Mouse (Mus musculus): ENCODE results near the gene Rbbp8nl. TPM values are rescaled to one million over a fixed set of nuclear protein-coding genes. Genes with fewer than 3 reads are reported as not detected.
"Not testable (repeated sequence)": the region's sequence is repeated elsewhere in the genome, so short reads cannot be mapped to it uniquely, and the experiment has no call there.

The Rbbp8nl gene
- polyA plus RNA-seq, 1 experiment from 2014 or later = 0.68 TPM

DNA sequence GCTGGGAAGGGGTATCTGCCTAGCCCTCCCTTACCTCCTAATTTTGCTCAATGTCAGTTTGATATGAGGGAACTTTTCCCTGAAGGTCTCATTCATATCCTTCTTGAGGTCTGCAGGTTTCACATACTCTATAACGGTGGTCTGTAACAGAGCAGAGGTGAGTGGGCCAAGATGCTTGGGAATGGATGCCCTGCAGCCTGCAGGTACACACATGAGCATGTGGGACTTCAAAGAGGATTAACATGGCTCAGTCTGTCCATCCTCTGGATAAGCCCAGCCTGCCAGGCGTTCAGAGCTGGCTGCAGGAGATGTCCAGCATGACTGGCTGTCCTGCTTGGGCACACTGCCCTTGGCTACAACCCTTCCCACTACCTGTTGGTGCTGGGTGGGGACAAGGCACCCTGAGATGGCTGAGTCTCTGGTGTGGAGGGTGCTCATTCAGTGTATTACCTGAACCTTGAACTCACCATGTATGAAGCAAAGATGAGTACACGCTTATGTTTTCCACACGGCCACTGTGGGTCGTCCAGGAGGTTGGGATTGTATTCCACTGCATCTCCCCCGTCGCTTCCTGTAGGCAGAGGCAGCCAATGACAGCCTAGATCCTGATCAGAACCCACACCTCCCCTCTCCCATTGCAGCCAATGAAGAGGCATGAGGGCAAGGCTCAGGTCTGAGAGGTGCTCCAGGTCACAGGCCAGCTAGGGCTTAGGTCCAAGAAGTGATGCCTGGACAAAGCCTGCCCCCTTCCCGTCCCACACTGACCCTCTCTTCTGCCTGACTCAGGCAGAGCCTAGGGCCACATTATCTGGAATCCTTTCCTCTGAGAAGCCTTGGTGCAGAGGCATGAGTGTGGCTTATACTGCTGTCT, 28.8 kb downstream of the Rbbp8nl start:
- peaks cover 71% of the 10 kb centered on the region for H3K36me3 ChIP-seq
- no peaks in the 10 kb centered on the region for H3K27me3 ChIP-seq (ENCODE audit: insufficient read depth, poor library complexity, severe bottlenecking)
- 0 out of 2 replicates have a peak overlapping the region, but pooled peaks have one; percentile 17 for H3K27ac ChIP-seq
- WGBS = 64% methylated on average over 8 of the region's 8 CpGs
- H3K4me1 ChIP-seq = peaks cover 31% of the 10 kb centered on the region
- H3K9me3 ChIP-seq = no peaks in the 10 kb centered on the region
- no peak overlapping the region for H3K4me3 ChIP-seq
- no peak for DNase-seq (ENCODE audit: low spot score)

DNA sequence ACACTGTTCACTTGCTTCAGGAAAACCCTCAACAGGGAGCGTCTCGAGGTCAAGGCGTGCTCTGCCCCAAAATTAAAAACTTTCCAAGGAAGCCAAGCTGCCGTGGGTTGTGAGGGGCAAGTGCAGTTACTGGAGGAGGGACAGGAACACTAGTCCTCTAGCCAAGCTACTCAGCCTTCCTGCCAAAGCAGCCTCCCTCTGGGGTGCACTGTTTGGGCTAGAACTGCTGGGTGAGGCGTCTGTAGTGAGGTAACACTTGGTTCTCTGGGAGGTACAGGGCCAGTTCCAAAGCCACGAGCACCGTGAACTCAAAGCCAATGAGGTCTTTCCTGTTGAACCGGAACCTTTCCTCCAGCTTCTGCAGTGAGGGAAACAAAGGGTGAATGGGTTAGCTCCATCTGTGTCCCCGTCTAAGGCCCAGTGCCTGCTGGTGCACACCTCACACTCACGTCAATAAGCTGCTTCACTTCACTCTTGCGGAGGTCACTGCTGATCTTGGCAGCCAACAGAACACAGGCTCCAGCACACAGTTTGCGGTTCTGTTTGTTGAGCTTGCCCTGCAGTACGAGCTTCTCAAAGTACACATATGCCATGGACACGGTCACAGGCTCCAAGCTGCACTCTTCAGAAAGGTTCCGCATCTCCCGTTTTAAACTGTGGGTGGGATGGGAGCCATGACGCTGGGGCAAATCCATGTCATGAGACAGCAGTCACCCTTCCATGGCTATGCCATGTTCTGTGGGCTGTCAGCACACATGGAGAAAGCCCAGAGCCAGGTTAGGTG, 29.7 kb downstream of the Rbbp8nl start:
- H3K4me3 ChIP-seq; H3K27ac ChIP-seq; H3K27me3 ChIP-seq (ENCODE audit: insufficient read depth, poor library complexity, severe bottlenecking); DNase-seq (ENCODE audit: low spot score); H3K9me3 ChIP-seq: not testable (repeated sequence)
- H3K36me3 ChIP-seq = peaks cover 67% of the 10 kb centered on the region
- peaks cover 33% of the 10 kb centered on the region for H3K4me1 ChIP-seq
- 77% methylated on average over 17 of the region's 17 CpGs for WGBS

DNA sequence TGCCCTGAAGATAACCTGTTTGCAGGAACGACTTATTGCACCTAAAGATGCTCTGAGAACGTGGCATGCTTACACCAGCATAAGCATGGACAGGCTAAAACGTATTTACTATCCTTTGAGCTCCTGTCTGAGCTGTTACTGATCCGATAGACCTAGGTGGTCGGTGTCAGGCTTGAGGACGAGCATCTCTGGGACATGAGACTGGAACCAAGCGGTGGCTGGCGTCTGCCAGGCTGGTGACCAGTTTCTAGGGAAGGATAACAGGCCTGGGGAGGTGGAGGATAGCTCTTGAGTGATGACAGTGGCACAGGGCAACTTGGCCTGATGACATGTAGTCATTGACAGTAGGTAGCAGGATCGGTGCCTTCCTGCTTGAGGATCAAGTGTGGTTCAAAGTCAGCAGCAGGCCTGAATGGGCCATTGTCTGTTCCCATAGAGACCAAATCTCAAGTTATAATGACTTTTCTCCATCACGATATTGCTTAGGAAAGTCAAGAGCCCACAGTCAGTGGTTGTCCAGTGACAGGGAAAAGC, 30.7 kb downstream of the Rbbp8nl start:
- DNase-seq (ENCODE audit: low spot score); H3K27me3 ChIP-seq (ENCODE audit: insufficient read depth, poor library complexity, severe bottlenecking); H3K4me3 ChIP-seq; H3K27ac ChIP-seq; H3K9me3 ChIP-seq: not testable (repeated sequence)
- H3K4me1 ChIP-seq = peaks cover 33% of the 10 kb centered on the region
- peaks cover 59% of the 10 kb centered on the region for H3K36me3 ChIP-seq
- 74% methylated on average over 10 of the region's 10 CpGs for WGBS

DNA sequence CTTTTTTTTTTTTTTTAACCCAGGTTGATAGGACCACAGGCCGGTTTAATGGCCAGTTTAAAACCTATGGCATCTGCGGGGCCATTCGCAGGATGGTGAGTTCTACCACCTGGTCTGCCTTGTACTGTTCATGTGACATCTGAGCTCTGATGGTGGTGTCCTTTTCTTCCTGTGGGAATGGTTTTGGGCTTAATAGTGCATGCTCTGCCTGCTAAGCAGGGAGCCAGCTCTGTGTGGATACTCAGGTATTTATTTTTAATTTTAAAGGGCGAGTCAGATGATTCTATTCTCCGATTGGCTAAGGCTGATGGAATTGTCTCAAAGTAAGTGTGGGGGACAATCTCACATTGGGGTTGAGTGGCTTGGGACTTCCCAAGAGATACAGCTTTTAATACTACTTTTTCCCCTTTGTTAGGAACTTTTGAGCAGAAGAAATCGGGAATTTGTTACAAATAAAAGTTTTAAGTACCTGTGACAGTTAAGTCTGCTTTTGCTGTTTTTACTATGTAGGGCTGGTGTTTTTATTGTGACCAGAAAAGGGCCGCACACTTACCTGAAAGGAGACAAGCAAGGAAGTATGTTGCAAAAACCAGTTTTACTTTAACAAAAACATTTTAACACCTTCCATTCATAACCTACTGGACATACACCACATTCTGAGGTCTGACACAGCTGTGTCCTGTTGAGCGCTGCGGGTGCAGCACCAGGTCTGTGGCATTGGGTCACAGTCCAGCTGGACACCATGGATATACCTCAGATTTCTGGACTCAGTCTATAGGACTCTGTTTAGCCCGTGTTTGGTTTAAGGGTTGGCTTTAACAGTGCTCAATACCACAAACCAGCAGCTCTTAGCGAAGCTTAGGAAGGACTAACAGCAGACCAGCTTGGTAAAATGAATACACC, 31.5 kb downstream of the Rbbp8nl start:
- Histone ChIP-seq H3K4me1 (peaks cover 33% of the 10 kb centered on the region), H3K4me3 (peak overlapping the region; percentile 88), H3K9me3 (no peaks in the 10 kb centered on the region), H3K27ac (peak overlapping the region; percentile 91), H3K36me3 (peaks cover 50% of the 10 kb centered on the region), H3K27me3 (ENCODE audit: insufficient read depth, poor library complexity, severe bottlenecking) (no peaks in the 10 kb centered on the region)
- WGBS = 53% methylated on average over 11 of the region's 11 CpGs
- DNase-seq (ENCODE audit: low spot score) = no peak

DNA sequence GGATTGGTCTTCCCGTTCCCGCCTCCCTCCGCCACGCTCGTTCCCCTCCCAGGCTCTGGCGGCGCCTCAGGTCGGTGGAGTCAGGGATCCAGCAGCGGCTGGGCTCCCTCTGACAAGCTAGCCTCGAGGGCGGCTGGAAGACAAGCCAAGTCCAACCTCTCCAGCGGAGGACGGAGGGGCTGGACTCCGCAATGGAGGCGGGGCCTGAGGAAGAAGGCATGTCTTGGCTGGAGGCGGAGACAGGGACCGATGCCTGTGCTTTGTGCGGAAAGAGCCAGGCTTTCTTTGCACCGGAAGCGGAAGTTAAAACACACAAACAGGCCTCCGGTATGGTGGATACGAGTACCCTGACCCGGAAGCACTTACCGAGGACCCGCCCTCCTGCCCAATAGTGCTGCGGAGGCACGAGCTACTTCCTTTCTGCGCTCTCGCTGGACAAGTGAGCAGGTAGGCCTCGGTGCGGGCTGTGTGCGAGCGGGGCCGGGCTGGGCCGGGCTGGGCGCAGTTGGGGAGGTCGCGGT, 32.6 kb downstream of the Rbbp8nl start, which contains the start of gene Rps21:
Gene Rps21 (plus strand): TSS at position 377 of the 521 bp plus-strand sequence.
- peak; percentile 100 for DNase-seq (ENCODE audit: low spot score)
- H3K27ac ChIP-seq = peak within 1 kb of the TSS; percentile 92
- WGBS = under 1% methylated on average over 38 of the region's 38 CpGs
- peaks cover 40% of the 10 kb centered on the region for H3K36me3 ChIP-seq
- peak within 1 kb of the TSS; percentile 88 for H3K4me3 ChIP-seq
- H3K4me1 ChIP-seq = peaks cover 24% of the 10 kb centered on the region
- no peaks in the 10 kb centered on the region for H3K9me3 ChIP-seq
- H3K27me3 ChIP-seq (ENCODE audit: insufficient read depth, poor library complexity, severe bottlenecking) = no peaks in the 10 kb centered on the region

DNA sequence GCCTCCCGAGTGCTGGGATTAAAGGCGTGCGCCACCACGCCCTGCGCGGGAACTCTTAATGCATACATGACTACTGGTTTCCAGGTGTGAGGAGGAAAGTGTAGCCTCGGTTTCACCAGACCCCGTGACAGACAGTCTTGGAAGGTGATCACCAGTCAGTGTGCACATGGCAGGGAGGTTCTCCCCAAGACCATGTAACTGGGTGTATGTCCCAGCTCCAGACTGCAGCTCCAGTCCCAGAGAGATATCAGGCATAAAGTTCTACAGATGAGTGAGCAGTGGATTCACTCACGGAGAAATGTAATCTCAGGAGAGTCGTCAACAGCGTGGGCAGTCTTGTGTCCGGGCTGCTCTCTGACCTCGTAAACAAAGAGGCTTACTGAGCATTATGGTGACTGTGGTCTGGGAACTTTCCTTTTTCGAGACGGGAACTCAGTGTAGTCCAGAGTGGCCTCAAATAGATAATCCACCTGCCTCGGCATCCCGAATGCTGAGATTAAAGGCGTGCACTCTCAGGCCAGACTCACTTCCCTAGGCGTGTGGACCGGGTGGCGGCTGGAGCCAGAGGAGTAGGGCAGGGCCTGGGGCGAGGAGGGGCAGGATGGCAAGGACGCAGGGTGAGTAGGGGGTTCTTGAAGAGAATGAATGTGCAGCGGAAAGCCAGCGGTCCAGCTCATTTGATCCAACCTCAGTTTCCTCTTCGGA, 33.2 kb downstream of the Rbbp8nl start:
- Histone ChIP-seq H3K27ac (peak overlapping the region; percentile 92), H3K4me3 (peak overlapping the region; percentile 88), H3K4me1 (peaks cover 23% of the 10 kb centered on the region), H3K9me3 (no peaks in the 10 kb centered on the region), H3K36me3 (peaks cover 34% of the 10 kb centered on the region), H3K27me3 (ENCODE audit: insufficient read depth, poor library complexity, severe bottlenecking) (no peaks in the 10 kb centered on the region)
- DNase-seq (ENCODE audit: low spot score) = no peak
- 23% methylated on average over 26 of the region's 26 CpGs for WGBS

DNA sequence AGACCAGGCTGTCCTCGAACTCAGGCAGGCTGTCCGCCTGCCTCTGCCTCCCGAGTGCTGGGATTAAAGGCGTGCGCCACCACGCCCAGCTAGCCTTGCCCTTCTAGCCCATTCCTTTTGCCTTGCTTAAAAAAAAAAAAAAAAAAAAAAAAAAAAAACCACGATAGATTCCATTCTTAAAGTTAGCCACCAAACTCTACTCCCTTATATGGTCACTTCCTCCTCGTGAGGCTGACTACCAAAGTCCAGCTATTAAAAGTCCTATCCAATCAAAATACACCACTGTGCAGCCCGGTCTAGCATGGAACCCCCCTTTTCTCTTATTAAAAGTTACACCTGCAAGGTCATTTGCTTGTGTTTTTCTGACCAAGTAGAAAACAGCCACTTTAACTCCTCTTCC, 34.0 kb downstream of the Rbbp8nl start:
- Histone ChIP-seq H3K36me3 (peaks cover 28% of the 10 kb centered on the region), H3K27me3 (ENCODE audit: insufficient read depth, poor library complexity, severe bottlenecking) (no peaks in the 10 kb centered on the region), H3K9me3 (no peaks in the 10 kb centered on the region), H3K4me1 (peaks cover 24% of the 10 kb centered on the region), H3K4me3 (peak overlapping the region; percentile 88), H3K27ac (peak overlapping the region; percentile 92)
- WGBS = 93% methylated on average over 9 of the region's 9 CpGs
- DNase-seq (ENCODE audit: low spot score) = no peak

DNA sequence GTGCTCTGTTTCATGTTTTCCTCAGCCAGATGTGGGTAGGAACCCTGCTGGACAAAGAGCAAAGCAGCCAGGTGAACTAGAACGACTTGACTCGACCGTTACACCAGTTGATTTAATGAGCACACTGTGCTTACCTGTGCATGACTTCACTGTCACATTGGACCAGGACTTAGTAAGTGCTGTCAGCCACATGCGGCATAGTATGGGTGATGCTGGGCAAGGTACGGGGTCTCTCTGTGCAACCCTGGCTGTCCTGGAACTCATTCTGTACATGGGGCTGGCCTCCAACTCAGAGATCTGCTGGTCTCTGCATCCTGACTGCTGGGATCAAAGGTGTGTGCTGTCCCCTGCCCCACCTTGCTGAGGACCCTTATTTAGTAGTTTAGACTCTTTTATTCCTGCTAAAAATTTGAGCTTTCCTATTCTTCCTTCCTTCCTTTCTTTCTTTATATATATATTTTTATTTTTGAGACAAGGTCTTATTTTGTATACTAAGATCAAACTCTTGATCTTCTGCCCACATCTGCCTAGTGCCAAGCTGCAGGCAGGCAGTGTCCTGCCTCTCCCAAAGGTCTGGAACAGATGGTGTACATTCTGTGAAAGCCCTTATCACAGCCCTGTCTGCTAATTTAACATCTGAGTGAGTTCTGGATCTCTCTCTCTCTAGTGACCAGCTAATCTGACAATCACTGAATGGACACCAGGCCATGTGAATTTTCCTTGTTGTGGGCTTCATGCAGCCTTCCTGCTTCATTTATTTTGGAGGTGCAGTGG, 35.1 kb downstream of the Rbbp8nl start:
- Histone ChIP-seq H3K27ac (no peak overlapping the region), H3K9me3 (no peaks in the 10 kb centered on the region), H3K4me3 (no peak overlapping the region), H3K4me1 (peaks cover 25% of the 10 kb centered on the region), H3K27me3 (ENCODE audit: insufficient read depth, poor library complexity, severe bottlenecking) (no peaks in the 10 kb centered on the region), H3K36me3 (peaks cover 17% of the 10 kb centered on the region)
- WGBS = 92% methylated on average over 5 of the region's 5 CpGs
- no peak for DNase-seq (ENCODE audit: low spot score)

DNA sequence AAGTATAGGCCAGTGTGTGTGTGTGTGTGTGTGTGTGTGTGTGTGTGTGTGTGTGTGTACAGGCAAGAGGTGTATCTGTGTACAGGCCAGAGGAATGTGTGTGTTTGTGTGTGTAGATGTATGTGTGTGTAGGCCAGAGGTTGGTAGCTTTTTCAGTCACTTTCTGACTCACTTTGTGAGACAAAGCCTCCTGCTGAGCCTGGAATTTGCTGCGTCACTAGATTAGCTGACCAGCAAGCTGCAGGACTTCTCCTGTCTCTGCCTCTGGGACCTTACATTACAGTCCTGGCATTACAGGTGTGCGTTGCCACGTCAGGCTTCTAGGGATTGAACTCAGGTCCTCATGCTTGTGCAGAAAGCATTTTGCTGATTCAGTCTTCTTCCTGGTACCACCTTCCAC, 37.8 kb downstream of the Rbbp8nl start:
- no peak for DNase-seq (ENCODE audit: low spot score)
- no peak overlapping the region for H3K27ac ChIP-seq
- H3K27me3 ChIP-seq (ENCODE audit: insufficient read depth, poor library complexity, severe bottlenecking) = no peaks in the 10 kb centered on the region
- WGBS = 55% methylated on average over 3 of the region's 3 CpGs
- H3K9me3 ChIP-seq = no peaks in the 10 kb centered on the region
- H3K4me3 ChIP-seq = no peak overlapping the region
- H3K4me1 ChIP-seq = peaks cover 25% of the 10 kb centered on the region
- H3K36me3 ChIP-seq = no peaks in the 10 kb centered on the region

DNA sequence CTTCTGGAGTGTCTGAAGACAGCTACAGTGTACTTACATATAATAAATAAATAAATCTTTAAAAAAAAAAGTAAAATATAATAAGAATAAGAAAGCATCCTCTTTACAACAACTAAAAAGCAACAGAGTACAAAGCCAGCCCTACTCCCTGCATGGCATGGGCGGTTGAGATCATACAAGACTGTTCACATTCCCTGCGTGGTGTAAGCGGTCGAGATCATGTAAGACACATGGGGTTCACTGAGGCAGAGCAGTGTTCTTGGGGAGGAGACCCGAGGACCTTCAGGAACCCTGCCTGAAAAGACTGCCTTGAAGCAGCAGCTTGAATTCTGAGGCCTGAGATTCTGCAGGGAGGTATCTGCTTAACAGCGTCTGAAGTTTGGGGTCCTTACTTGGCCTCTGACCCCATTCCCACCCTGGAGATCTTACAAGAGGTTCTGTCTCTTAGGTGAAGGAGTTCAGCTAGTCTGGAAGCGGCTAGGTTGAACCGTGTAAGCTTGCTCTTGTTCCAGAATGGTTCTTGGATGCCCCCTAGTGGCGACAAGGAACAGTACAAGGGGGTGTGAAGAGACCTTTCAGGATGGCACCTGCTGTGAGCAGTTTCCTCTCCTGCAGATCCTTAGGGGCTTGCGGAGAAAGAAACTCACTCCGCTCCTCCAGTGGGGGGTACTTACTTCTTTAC, 38.6 kb downstream of the Rbbp8nl start:
- WGBS = 29% methylated on average over 11 of the region's 11 CpGs
- H3K4me3 ChIP-seq = no peak overlapping the region
- H3K27me3 ChIP-seq (ENCODE audit: insufficient read depth, poor library complexity, severe bottlenecking) = no peaks in the 10 kb centered on the region
- DNase-seq (ENCODE audit: low spot score) = peak; percentile 92
- peaks cover 18% of the 10 kb centered on the region for H3K4me1 ChIP-seq
- 0 out of 2 replicates have a peak overlapping the region, but pooled peaks have one; percentile 1 for H3K27ac ChIP-seq
- H3K36me3 ChIP-seq = no peaks in the 10 kb centered on the region
- H3K9me3 ChIP-seq = no peaks in the 10 kb centered on the region
